Mouse (Mus musculus) intestine, embryonic 15.5 days (tissue): ENCODE results near the gene Abca3. TPM values are rescaled to one million over a fixed set of nuclear protein-coding genes. Genes with fewer than 3 reads are reported as not detected.
"Not testable (repeated sequence)": the region's sequence is repeated elsewhere in the genome, so short reads cannot be mapped to it uniquely, and the experiment has no call there.

Experiments
- ATAC-seq: fragments of 200-750 bp; cut with Nextera tagmentation; 2 replicates; pipeline ENCODE4 v1.8.0; 2017; ENCODE audit warnings: moderate TSS enrichment, moderate library complexity
- H3K27ac ChIP-seq: fragments of 300-500 bp; sonication (generic); 2 replicates; pipeline ENCODE4 v1.5.1; 2015; ENCODE audit warnings: mild to moderate bottlenecking, inconsistent platforms
- H3K27me3 ChIP-seq: fragments of 300-500 bp; sonication (generic); replicated peaks from 2 replicates; pipeline ENCODE4 v1.6.1; 2015; ENCODE audit warnings: inconsistent platforms
- H3K36me3 ChIP-seq: fragments of 300-500 bp; sonication (generic); 2 replicates; pipeline ENCODE4 v1.6.1; 2015; ENCODE audit warnings: inconsistent platforms
- H3K4me1 ChIP-seq: fragments of 300-500 bp; sonication (generic); replicated peaks from 2 replicates; pipeline ENCODE4 v1.6.1; 2015; ENCODE audit warnings: inconsistent platforms
- H3K4me2 ChIP-seq: fragments of 300-500 bp; sonication (generic); replicated peaks from 2 replicates; pipeline ENCODE4 v1.6.1; 2015; ENCODE audit warnings: mild to moderate bottlenecking, inconsistent platforms
- H3K4me3 ChIP-seq: fragments of 300-500 bp; sonication (generic); replicated peaks from 2 replicates; pipeline ENCODE4 v1.5.1; 2015; ENCODE audit warnings: inconsistent platforms
- H3K9ac ChIP-seq: fragments of 300-500 bp; sonication (generic); 2 replicates; pipeline ENCODE4 v1.6.1; 2015; ENCODE audit warnings: inconsistent platforms
- H3K9me3 ChIP-seq: fragments of 300-500 bp; sonication (generic); 2 replicates; pipeline ENCODE4 v1.6.1; 2016; ENCODE audit warnings: inconsistent platforms
- WGBS: fragments of 180-500 bp; shearing (Covaris S2); methylation state at CpG from one replicate; pipeline ENCODE4 v1.1.7; 2015; 5-methylcytosine and 5-hydroxymethylcytosine counted together
- polyA plus RNA-seq: library from polyadenylated mRNA; unstranded; fragments of >200 nt; fragmentation: Nextera tagmentation; extraction: Ambion mirVana; gene quantifications from 2 replicates; pipeline ENCODE4 v1.2.1, GENCODE M21; 2015

The Abca3 gene
- polyA plus RNA-seq, 1 experiment from 2014 or later: 10.1 TPM

- Histone ChIP-seq H3K36me3 (peaks cover 30% of the 10 kb centered on the region), H3K27ac (no peak overlapping the region), H3K27me3 (no peaks in the 10 kb centered on the region), H3K4me3 (no peak overlapping the region), H3K9ac (no peak overlapping the region), H3K4me2 (no peak overlapping the region), H3K9me3 (no peaks in the 10 kb centered on the region), H3K4me1 (peaks cover 12% of the 10 kb centered on the region)
- WGBS: 91% methylated on average over 6 of the region's 6 CpGs
- ATAC-seq: no peak
These were observed 99.5 kb downstream of the Abca3 start for GRCm38 (mm10) chr17:24451220-24451619.

- no peak for ATAC-seq
- 52% methylated on average over 2 of the region's 2 CpGs for WGBS
- Histone ChIP-seq H3K4me2 (peak overlapping the region; percentile 60; the same call in 1 of the 2 replicates), H3K27ac (no peak overlapping the region), H3K9ac (no peak overlapping the region), H3K4me1 (peaks cover 12% of the 10 kb centered on the region), H3K9me3 (no peaks in the 10 kb centered on the region), H3K4me3 (no peak overlapping the region), H3K27me3 (no peaks in the 10 kb centered on the region), H3K36me3 (peaks cover 12% of the 10 kb centered on the region; the same call in 1 of the 2 replicates)
These were observed 101.6 kb downstream of the Abca3 start for GRCm38 (mm10) chr17:24453372-24453771.

- WGBS: 1% methylated on average over 14 of the region's 14 CpGs
- no peaks in the 10 kb centered on the region for H3K27me3 ChIP-seq
- peak overlapping the region; percentile 94 for H3K9ac ChIP-seq
- H3K4me2 ChIP-seq: peak overlapping the region; percentile 60
- peak overlapping the region; percentile 98 for H3K27ac ChIP-seq
- H3K4me3 ChIP-seq: peak overlapping the region; percentile 88
- no peaks in the 10 kb centered on the region for H3K9me3 ChIP-seq
- H3K36me3 ChIP-seq: peaks cover 10% of the 10 kb centered on the region; the same call in 1 of the 2 replicates
- ATAC-seq: 0 out of 2 replicates have a peak, but pooled peaks have one; percentile 3
- H3K4me1 ChIP-seq: peaks cover 12% of the 10 kb centered on the region
These were observed 102.5 kb downstream of the Abca3 start for GRCm38 (mm10) chr17:24454218-24454755.

- WGBS: under 1% methylated on average over 66 of the region's 67 CpGs
- Histone ChIP-seq H3K9me3 (no peaks in the 10 kb centered on the region), H3K9ac (peak overlapping the region; percentile 94), H3K27me3 (no peaks in the 10 kb centered on the region), H3K4me3 (peak overlapping the region; percentile 88), H3K4me2 (peak overlapping the region; percentile 60), H3K36me3 (peaks cover 4% of the 10 kb centered on the region; the same call in 1 of the 2 replicates), H3K27ac (peak overlapping the region; percentile 98), H3K4me1 (peaks cover 12% of the 10 kb centered on the region)
- peak; percentile 95 for ATAC-seq
These were observed 103.2 kb downstream of the Abca3 start for GRCm38 (mm10) chr17:24454756-24455522.

- 0 out of 2 replicates have a peak overlapping the region, but pooled peaks have one; percentile 88 for H3K4me3 ChIP-seq
- peak; percentile 13 for ATAC-seq
- not testable (repeated sequence) for H3K36me3 ChIP-seq, H3K9me3 ChIP-seq, H3K9ac ChIP-seq, H3K27me3 ChIP-seq
- H3K27ac ChIP-seq: peak overlapping the region; percentile 32; the same call in 1 of the 2 replicates
- peak overlapping the region; percentile 60 for H3K4me2 ChIP-seq
- WGBS: 49% methylated on average over 10 of the region's 10 CpGs
- peaks cover 12% of the 10 kb centered on the region for H3K4me1 ChIP-seq
These were observed 103.9 kb downstream of the Abca3 start for GRCm38 (mm10) chr17:24455523-24456206.

Other genes starting within 250 kb of the Abca3 start
- gene Pdpk1, start 201.0 kb upstream of the Abca3 start, polyA plus RNA-seq: 35.8 and 36.0 TPM in 2 replicates
- 34.3 and 43.5 TPM in 2 replicates for gene Amdhd2, start 188.2 kb upstream of the Abca3 start, polyA plus RNA-seq
- gene Atp6v0c, start 182.2 kb upstream of the Abca3 start, polyA plus RNA-seq: 572 and 634 TPM in 2 replicates
- gene Tbc1d24, start 146.4 kb upstream of the Abca3 start, polyA plus RNA-seq: 4.7 and 5.9 TPM in 2 replicates
- 5.9 and 6.2 TPM in 2 replicates for gene Ntn3, start 142.4 kb upstream of the Abca3 start, polyA plus RNA-seq
- 9.9 and 10.1 TPM in 2 replicates for gene Tedc2, start 131.1 kb upstream of the Abca3 start, polyA plus RNA-seq
- gene Ccnf, start 100.5 kb upstream of the Abca3 start, polyA plus RNA-seq: 50.1 and 51.9 TPM in 2 replicates
- 0.06 TPM in 1 of 2 replicates, not detected in the other for gene Abca17, start 882 bp upstream of the Abca3 start, polyA plus RNA-seq
- 250 and 257 TPM in 2 replicates for gene Rnps1, start 62.6 kb downstream of the Abca3 start, polyA plus RNA-seq
- 122 and 137 TPM in 2 replicates for gene Eci1, start 74.7 kb downstream of the Abca3 start, polyA plus RNA-seq
- 1.4 and 2.1 TPM in 2 replicates for gene Dnase1l2, start 91.2 kb downstream of the Abca3 start, polyA plus RNA-seq
- 23.0 and 29.3 TPM in 2 replicates for gene E4f1, start 118.4 kb downstream of the Abca3 start, polyA plus RNA-seq
- gene Pgp, start 118.4 kb downstream of the Abca3 start, polyA plus RNA-seq: 79.9 and 80.6 TPM in 2 replicates
- gene Bricd5, start 121.9 kb downstream of the Abca3 start, polyA plus RNA-seq: 0.40 and 0.68 TPM in 2 replicates
- 25.2 and 27.3 TPM in 2 replicates for gene Mlst8, start 127.1 kb downstream of the Abca3 start, polyA plus RNA-seq
- gene Caskin1, start 136.7 kb downstream of the Abca3 start, polyA plus RNA-seq: 1.5 and 1.8 TPM in 2 replicates
- 81.6 and 89.3 TPM in 2 replicates for gene Traf7, start 176.0 kb downstream of the Abca3 start, polyA plus RNA-seq
- gene Rab26, start 182.3 kb downstream of the Abca3 start, polyA plus RNA-seq: 5.2 and 8.7 TPM in 2 replicates
- gene Pkd1, start 197.9 kb downstream of the Abca3 start, polyA plus RNA-seq: 16.9 and 17.4 TPM in 2 replicates